Mouse (Mus musculus) heart, postnatal 10 days (tissue): ENCODE measurements at regions not wholly inside any gene's neighbourhood (a gene's known extent, or its start where the extent isn't known, plus 50 kb on each side); places are given as distances from the start of the nearest gene placed in this dataset.
"Not testable (repeated sequence)": the region's sequence is repeated elsewhere in the genome, so short reads cannot be mapped to it uniquely, and the experiment has no call there.

Experiments
- DNase-seq, 2 experiments: peaks; one replicate each; pipeline ENCODE4 v3.0.0; 2021
- intact Hi-C: fragments of 180-260 bp; cut with DNase I; formaldehyde crosslinking; loops from one replicate; pipeline ENCODE4 v1.15.1; 2025

DNA sequence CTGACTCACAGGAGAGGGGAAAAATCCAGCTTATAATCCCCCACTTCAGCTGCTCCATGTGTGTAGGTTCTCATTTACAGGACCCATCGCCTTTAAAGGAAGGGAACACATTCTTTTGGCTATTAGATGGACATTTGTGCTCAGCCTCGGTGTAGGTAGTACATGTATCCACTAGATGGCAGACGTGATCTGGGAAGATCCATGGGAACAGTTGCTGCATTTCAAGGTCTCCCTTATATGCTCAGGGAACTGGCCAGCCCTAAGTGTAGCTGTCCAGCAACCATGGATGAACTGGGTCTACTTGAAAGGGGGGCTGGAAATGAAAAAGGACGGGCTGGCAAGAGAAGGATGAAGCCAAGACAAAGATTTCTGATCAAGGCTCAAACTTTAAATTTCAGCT lies 124.0 kb downstream of the Akain1 start:
- intact Hi-C loops, result loop anchor here (10.0 kb wide), 2 partner anchors 402 to 782 kb away; partner anchors contain the start of gene Dlgap1
- peak; percentile 45 to 55 for DNase-seq

- DNase-seq, intact Hi-C loops: not testable (repeated sequence)
Observed at GRCm38 (mm10) chr17:69571070-69571669, 132.0 kb downstream of the Akain1 start.

- DNase-seq, result no peak
- intact Hi-C loops, result no loop called here
Observed at GRCm38 (mm10) chr17:69590553-69590952, 151.4 kb downstream of the Akain1 start.

DNA sequence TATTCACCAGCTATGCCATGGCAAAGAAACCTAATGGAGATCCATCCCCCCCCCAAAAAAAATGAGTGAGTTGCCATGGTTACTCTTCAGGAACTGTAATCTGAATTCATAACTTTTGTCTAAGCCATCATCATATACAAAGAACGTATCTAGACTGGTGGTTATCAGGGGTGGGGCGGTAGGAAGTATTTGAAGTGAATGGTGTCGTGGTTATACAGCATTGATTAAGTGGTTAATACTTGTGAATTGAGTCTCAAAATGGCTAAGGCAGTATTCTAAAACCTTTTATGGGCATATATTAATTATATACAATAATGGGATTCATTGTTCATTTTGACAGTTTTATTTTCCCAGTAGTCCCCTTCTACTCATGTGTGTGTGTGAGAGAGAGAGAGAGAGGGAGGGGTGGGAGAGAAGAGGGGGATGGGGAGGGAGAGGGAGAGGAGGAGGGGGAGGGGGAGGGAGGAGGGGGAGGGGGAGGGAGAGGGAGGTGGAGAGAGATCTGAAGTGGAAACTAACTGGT lies 158.7 kb downstream of the Akain1 start:
- DNase-seq, result no peak
- intact Hi-C loops, result no loop called here

GRCm38 (mm10) chr17:69598461-69598860 lies 159.3 kb downstream of the Akain1 start:
- no peak for DNase-seq
- intact Hi-C loops, result no loop called here

DNA sequence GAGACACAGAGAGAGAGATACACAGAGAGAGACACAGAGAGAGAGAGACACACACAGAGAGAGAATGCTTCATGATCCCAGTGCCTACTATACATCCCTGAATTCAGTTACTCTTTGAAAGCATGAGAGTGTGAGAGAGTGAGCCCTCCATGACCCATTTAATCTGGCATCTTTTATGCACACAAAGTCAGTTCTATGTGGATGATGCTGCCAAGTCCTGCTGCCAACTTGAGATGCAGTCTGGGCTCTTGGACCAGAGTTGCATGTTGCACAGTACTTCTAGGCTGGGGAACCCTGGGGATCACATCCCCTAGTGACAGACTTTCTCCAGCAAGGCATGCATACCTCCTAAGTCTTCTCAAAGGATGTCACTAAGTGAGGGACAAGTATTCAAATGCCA lies 164.5 kb downstream of the Akain1 start:
- DNase-seq, result no peak

DNA sequence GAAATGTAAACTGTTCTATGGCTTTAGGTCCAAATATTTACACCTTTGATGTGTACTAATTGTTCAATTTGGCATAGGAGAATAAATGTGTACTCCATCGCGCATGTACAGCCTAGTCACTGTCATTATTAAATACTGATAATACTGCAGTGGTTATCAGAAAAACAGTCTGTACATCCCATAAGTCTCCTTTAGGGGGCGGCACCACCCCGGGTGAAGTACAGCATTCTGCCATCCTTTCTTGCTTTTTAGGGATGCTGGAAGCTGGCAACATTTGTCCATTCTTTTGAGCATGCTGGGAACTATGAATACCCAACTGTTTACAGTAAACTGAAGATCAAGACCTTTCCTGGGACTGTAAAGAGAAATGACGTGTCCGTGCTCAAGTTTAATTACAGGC lies 165.6 kb downstream of the Akain1 start:
- DNase-seq, result no peak
- intact Hi-C loops, result no loop called here

More for the DNA sequence above, 164.5 kb downstream of the Akain1 start:
- intact Hi-C loops, result no loop called here

DNA sequence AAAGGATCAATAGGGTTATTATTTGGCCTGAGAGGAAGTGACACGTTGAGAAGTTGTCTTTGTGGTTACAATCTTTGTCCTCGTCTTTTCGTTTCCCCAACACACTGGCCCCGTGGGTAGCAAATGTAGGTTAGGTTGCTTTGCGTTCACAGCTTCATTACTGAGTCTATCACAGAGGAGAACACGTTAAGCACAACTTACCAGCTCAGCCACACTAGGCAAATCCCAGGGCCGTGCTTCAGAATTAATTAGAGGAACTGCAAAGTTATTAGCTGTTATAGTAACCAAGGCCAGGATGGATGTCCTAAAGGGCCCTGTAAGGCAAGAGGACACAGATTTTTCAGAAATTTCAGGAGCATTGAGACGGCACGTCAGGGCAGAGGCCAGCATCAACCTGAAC lies 166.3 kb downstream of the Akain1 start:
- no peak for DNase-seq
- intact Hi-C loops, result no loop called here

DNA sequence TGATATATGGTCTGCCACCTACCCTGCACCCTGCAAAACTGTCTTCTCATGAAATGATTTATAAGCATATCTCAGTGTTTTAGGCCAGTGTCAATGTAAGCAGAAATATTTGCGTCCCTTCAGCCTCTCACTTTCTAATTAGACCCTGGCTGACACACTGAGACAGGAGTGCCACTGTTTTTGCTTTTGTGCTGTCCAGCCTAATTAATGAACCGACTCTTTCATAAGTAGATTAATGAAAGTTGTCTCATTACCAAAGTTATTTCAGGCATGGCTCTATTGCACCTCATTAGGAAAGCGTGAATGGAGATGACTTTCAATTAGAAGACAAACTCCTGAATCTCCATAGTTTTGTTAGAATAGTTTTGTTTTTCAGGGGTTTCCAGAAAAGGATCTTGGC lies 192.3 kb downstream of the Akain1 start:
- no peak for DNase-seq
- intact Hi-C loops, result no loop called here

DNA sequence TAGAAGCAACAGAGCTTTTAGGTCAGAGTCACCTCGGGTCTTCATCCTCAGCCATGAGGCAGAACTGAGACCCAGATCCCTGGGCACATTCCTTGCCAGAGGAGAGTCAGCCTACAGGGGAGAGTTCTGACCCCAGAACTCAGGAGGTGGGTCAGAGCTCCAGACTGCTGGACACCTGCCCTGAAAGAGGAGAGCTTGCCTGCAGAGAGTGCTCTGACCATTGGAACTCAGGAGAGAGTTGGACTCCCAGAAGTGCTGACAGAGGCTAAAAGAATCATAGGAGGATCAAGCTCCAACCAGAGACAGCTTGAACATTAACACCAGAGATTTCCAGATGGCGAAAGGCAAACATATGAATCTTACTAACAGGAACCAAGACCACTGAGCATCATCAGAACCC lies 211.4 kb downstream of the Akain1 start:
- DNase-seq, intact Hi-C loops: not testable (repeated sequence)

DNA sequence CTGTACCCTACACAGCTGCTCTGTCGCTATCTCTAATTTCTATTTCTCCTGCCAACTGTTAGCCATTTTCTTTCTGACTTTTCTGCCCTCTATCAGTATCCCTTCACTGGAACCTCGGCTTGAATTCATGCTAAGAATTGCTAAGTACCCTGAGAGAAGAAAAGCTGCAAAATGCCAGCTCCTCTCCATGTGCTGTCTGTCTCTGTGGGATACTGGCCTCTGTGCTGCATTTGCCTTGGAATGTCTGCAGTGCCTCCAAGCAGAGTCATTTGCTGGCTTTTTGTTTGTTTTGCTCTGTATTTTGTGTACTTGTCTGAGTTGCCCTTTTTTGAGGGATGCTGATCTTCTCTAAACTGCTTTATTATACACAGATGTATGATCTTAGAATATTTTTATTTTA lies 215.5 kb downstream of the Akain1 start:
- intact Hi-C loops, result no loop called here
- DNase-seq, result no peak

DNA sequence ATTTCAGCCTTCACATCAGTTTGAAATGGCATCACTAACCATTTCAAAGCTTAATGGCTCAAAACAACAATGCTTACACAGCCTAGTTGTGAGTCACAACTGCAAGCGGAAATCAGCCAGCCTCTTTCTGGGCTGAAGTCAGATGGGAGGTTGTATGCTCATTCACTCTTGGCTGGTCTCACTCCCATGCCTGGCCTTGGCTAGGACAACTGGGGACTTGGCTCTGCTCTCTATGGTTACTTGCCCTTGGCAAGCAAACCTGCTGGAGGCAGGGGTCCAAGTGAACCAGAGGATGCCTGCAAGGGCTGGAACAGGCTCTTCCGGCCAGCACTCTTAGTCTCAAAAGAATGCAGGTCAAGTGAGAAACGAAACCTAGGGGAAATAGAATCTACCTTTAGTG lies 233.4 kb downstream of the Akain1 start:
- intact Hi-C loops, result no loop called here
- peak; percentile 3 to 12 for DNase-seq

GRCm38 (mm10) chr17:69683091-69683490 lies 244.0 kb downstream of the Akain1 start:
- intact Hi-C loops, result no loop called here
- no peak for DNase-seq

GRCm38 (mm10) chr17:69685625-69686257 lies 246.6 kb downstream of the Akain1 start:
- intact Hi-C loops, result no loop called here
- DNase-seq, result no peak

GRCm38 (mm10) chr17:69686383-69686782 lies 247.3 kb downstream of the Akain1 start:
- intact Hi-C loops, result no loop called here

GRCm38 (mm10) chr17:69695341-69695740 lies 256.2 kb downstream of the Akain1 start:
- no peak for DNase-seq
- intact Hi-C loops, result no loop called here

More at GRCm38 (mm10) chr17:69686383-69686782, 247.3 kb downstream of the Akain1 start:
- DNase-seq, result no peak

DNA sequence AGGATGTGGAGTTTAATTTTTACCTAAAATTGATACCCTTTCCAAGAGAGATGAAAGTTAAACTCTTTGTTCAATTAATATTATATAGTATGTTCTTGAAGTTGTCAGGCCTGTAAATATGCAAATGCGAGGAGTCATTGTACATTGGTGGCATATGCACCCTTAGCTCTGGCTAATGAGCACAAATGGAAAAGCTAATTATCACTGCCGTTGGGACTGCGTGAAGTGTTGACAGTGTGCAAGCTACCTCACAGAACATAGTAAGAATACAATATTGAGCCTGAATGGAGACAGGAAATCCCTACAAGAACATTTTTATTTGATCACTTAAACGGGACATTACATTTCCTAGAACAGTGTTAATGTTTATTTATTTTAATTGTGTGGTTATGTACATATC lies 241.5 kb upstream of the Dlgap1 start:
- intact Hi-C loops, result no loop called here
- DNase-seq, result no peak

- intact Hi-C loops, result no loop called here
- no peak for DNase-seq
Observed at GRCm38 (mm10) chr17:69732981-69733380, 235.9 kb upstream of the Dlgap1 start.

GRCm38 (mm10) chr17:69736379-69737096 lies 232.3 kb upstream of the Dlgap1 start:
- intact Hi-C loops, result no loop called here
- no peak for DNase-seq

GRCm38 (mm10) chr17:69769002-69769421 lies 199.9 kb upstream of the Dlgap1 start:
- no peak for DNase-seq
- intact Hi-C loops, result no loop called here

DNA sequence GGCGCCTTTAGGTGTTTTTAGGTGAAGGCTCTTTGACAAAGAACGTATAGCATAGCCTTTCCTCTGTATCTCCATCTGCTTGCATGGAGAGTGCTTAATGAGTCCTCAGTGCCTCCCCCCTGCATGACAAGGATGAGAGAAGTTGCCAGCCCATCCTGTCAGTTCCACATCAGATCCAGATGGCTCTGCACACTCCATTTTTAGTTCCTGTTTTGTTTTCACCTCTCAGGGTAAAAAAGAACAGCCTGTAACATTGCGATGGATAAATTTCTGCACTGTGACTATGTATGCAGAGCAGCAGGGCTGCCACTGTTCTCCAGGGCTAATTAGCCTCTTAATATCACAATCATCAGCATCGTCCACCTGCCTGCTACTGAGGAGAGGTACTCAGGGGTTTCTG lies 198.8 kb upstream of the Dlgap1 start:
- intact Hi-C loops, result no loop called here
- DNase-seq, result no peak

DNA sequence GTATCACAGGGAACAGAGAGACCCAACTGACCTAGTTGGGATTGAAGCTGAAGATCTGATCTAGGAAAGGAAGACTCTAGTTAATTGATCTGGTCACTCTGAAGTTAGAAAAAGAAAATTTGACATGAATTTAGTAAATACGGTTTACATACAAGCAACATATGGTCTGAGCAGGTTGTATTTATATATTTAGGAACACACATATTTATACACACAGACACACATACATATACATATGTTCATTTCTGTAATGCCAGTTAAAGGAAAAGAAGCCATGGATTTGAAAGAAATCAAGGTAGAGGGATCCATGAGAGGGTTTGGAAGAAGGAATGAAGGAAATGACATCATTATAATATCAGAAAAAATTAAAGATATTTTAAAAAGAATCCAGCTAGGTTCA lies 187.7 kb upstream of the Dlgap1 start:
- no peak for DNase-seq

More for the DNA sequence above, 187.7 kb upstream of the Dlgap1 start:
- intact Hi-C loops, result no loop called here
